Mouse (Mus musculus): ENCODE measurements around the gene Stard7. TPM values are rescaled to one million over a fixed set of nuclear protein-coding genes. Genes with fewer than 3 reads are reported as not detected.

Stard7 gene
- total RNA-seq (2014; fragmentation: Nextera tagmentation) (97.7 and 109 TPM in 2 replicates), total RNA-seq (2017) (130 and 141 TPM in 2 replicates)

GRCm38 (mm10) chr2:127269491-127270299 lies at the start of gene Stard7:
Gene Stard7 (plus strand): TSS chr2:127270218.
- ATAC-seq (replicated peaks; ENCODE audit: low FRiP score, low TSS enrichment, poor library complexity, severe bottlenecking), result peak; percentile 96

- no peak for ATAC-seq (replicated peaks; ENCODE audit: low FRiP score, low TSS enrichment, poor library complexity, severe bottlenecking)
Measured at GRCm38 (mm10) chr2:127225261-127225660, 44.8 kb upstream of the Stard7 start.

GRCm38 (mm10) chr2:127237897-127238610 lies 32.0 kb upstream of the Stard7 start:
- no peak for ATAC-seq (replicated peaks; ENCODE audit: low FRiP score, low TSS enrichment, poor library complexity, severe bottlenecking)

- no peak for ATAC-seq (replicated peaks; ENCODE audit: low FRiP score, low TSS enrichment, poor library complexity, severe bottlenecking)
Measured at GRCm38 (mm10) chr2:127240065-127240464, 30.0 kb upstream of the Stard7 start.

DNA sequence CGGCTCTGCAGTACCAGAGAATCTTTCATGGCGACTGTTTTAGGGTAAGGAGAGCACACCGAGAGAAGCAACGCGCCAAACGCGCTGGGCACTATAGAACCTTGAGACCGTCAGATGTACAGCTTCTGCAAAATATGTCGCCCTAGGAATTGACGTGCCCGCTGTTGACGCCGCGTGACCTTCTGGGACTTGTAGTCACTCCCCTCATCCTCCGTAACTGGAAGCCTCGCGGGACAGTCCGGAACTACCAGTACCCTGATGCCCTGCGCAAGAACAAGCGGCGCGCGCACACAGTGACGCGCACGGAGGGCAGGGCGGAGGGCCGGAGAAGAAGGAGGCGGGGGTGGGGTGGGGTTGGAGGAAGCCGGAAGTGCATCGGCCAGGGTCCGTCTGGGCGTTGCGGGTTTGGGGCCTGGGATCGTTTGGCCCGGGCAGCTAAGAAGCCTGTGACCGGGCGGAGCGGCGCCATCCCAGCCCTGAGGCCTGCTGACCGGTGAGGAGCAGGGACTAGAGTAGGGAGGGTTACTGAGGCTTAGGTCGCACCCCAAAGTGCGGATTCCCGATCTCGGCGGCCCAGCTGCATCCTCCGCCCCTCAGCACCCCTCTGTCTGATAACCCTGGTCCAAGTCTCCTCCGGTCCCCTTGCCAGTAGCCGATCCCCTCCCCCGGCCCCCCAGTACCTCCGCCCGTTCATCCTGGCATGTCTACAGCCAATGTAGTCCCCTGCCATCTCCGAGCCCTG lies 22.3 kb upstream of the Stard7 start, which contains the start of the genes Ciao1 and Tmem127:
Gene Ciao1, minus strand, starts transcription at position 225 of the 742 bp plus-strand sequence.
Gene Tmem127, plus strand, starts transcription at position 317 of the 742 bp plus-strand sequence.
- ATAC-seq (replicated peaks; ENCODE audit: low FRiP score, low TSS enrichment, poor library complexity, severe bottlenecking), result peak; percentile 89

GRCm38 (mm10) chr2:127248334-127249004 lies 21.5 kb upstream of the Stard7 start:
- peak; percentile 41 for ATAC-seq (replicated peaks; ENCODE audit: low FRiP score, low TSS enrichment, poor library complexity, severe bottlenecking)

- 0 out of 2 replicates have a peak, but pooled peaks have one; percentile 5 for ATAC-seq (replicated peaks; ENCODE audit: low FRiP score, low TSS enrichment, poor library complexity, severe bottlenecking)
Measured at GRCm38 (mm10) chr2:127250291-127251008, 19.6 kb upstream of the Stard7 start.

- ATAC-seq (replicated peaks; ENCODE audit: low FRiP score, low TSS enrichment, poor library complexity, severe bottlenecking), result no peak
Measured at GRCm38 (mm10) chr2:127251457-127251856, 18.6 kb upstream of the Stard7 start.

GRCm38 (mm10) chr2:127251880-127252527 lies 18.0 kb upstream of the Stard7 start:
- ATAC-seq (replicated peaks; ENCODE audit: low FRiP score, low TSS enrichment, poor library complexity, severe bottlenecking), result no peak

- no peak for ATAC-seq (replicated peaks; ENCODE audit: low FRiP score, low TSS enrichment, poor library complexity, severe bottlenecking)
Measured at GRCm38 (mm10) chr2:127252787-127253186, 17.2 kb upstream of the Stard7 start.

DNA sequence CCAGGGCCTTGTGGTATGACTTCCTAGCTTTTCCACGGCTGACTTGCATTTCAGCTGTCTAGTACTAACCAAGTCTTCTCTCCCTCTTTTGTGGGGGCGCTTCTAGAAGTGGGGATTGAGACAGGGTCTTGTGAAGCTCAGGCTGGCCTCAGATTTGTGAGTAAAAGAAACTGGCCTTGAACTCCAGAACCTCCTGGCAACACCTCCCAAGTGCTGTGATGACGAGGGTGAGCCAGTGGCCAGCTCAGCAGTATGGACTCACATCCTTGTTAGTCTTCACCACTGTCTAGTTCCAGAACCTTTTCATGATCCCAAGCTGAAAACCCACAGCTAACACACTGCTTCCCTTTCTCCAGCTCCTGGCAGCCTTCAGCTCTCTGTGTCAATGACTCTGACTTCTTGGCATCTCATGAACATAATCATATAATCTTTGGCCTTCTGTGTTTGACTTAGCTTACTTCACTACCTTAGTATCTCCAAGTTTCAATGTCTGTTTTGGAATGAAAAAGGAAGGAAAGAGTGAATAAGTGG lies 15.3 kb upstream of the Stard7 start:
- ATAC-seq (replicated peaks; ENCODE audit: low FRiP score, low TSS enrichment, poor library complexity, severe bottlenecking), result no peak

DNA sequence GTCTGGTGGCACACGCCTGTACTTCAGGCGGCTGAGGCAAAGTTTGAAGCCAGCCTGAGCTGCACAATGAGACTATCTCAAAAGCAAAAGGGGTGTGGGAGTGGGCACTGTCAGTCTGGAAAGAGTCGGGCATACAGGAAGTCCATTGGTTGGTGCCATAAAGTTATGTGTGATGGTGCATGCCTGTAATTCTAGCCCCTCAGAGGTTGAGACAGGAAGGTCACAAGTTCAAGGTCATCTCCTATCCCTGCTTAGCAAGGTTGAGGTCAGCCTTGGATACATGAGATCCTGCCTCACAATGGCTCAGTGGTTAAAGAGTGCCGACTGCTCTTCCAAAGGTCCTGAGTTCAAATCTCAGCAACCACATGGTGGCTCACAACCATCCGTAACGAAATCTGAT lies 14.7 kb upstream of the Stard7 start:
- no peak for ATAC-seq (replicated peaks; ENCODE audit: low FRiP score, low TSS enrichment, poor library complexity, severe bottlenecking)

DNA sequence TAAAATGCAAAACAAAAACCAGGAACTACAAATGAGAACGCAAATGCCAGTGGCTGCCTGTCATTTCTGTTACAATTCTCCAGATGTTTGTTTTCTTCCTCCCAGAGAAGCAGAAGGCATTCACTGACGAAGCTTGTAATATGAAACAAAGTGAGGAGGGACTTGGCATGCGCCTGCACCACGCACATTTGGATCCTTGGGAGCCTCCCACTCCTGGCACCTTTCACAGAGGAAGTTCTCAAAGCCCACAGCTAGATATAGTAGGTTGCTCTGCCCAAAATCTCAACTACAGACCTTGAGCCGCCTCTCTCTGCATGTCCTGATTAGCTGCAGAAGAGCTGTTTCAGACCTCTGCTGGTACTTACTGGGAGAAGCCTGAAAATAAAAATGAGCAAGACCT lies 10.7 kb upstream of the Stard7 start:
- ATAC-seq (replicated peaks; ENCODE audit: low FRiP score, low TSS enrichment, poor library complexity, severe bottlenecking), result no peak

- ATAC-seq (replicated peaks; ENCODE audit: low FRiP score, low TSS enrichment, poor library complexity, severe bottlenecking), result no peak
Measured at GRCm38 (mm10) chr2:127262480-127262879, 7.5 kb upstream of the Stard7 start.

DNA sequence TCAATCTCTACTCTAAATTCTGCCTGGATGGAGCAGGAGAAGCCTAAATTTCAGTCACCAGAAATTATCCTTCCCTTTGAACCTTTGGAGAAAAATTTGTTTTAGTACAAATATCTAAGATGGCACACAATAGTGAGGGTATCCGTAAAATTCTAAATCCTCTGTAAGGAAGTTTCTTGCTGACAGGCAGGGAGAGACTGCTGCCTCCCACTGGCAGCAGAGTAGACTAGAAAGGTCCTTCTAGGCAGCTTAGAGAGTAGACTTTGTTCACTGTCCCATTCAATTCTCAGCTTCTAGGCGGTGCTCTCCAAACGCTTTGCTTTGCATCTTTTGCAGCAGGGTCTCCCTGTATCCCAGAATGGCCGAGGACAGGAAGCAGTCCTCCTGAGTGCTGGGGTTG lies 2.2 kb upstream of the Stard7 start:
- no peak for ATAC-seq (replicated peaks; ENCODE audit: low FRiP score, low TSS enrichment, poor library complexity, severe bottlenecking)

DNA sequence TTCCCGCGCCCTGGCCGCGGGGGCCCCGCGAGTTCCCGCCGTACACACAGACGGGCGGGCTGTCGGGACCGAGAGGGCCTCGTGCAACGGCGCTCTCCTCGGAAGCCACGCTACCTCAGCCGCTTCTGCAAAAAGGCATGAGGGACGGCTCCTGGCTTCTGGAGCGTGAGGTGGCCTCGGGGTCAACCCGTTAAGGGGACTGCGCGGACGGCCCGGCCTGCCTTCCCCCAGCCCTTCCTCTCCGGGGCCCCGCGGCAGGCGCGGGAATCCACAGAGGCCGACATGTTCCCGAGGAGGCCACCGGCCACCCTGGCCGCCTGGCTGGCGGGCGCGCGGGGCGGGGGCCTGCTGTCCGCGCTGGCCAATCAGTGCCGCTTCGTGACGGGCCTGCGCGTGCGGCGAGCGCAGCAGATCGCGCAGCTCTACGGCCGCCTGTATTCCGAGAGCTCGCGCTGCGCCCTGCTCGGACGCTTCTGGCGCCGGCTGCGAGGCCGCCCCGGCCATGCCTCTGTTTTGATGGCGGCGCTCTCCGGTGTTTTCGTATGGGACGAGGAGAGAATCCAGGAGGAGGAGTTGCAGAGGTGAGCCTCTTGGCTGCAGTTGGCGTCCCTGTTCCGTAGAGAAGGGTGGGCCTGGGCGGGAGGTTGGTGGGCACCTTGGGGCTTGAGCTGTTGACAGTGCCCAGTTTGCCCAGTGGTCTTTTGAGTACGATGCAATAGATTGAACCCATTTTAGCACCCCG lies 453 bp downstream of the Stard7 start:
- peak; percentile 73 for ATAC-seq (replicated peaks; ENCODE audit: low FRiP score, low TSS enrichment, poor library complexity, severe bottlenecking)

GRCm38 (mm10) chr2:127271042-127271515 lies 1.1 kb downstream of the Stard7 start:
- no peak for ATAC-seq (replicated peaks; ENCODE audit: low FRiP score, low TSS enrichment, poor library complexity, severe bottlenecking)
